Mouse (Mus musculus): ENCODE measurements around the gene Atg14.
"Not testable (repeated sequence)": the region's sequence is repeated elsewhere in the genome, so short reads cannot be mapped to it uniquely, and the experiment has no call there.

The Atg14 gene

DNA sequence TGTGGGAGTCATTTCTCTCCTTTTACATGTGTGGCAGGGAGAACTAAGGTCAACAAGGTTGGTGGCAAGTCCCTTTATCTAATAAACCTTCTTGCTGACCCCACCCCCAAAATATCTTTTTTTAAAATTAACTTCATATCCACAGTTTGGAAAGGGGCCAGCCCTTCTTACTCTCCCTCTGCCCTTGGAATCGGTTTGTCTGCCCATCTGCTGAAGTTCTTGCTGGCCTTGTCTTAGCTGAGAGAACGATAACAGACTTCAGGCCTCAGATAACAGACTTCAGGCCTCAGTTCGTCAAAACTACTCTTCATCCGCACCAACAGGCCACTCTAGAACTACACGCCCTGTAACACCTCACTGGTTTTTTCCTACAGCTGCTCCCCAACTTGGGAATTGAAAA lies 26.2 kb downstream of the Atg14 start:
- DNase-seq (ENCODE audit: low spot score in 2 of 2), result no peak

DNA sequence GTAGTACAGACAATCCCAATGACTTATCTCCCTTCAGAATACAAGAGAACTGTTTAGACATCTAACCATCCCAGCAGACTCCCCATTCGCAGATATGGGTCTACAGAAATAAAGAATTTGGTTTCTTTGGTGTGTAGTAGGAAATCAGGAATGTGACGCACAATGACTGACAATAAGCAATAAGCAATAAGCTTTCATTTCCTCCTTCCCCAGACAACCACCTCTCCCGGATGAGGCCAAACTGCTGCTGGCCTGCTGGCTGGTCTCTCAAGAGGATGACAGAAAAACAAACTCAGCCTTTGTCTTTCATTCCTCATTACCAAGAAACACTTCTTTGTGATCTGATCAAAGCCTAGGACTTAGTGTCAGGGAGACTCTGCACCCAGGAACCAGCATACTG lies 28.2 kb downstream of the Atg14 start:
- no peak for DNase-seq (ENCODE audit: low spot score in 2 of 2)

DNA sequence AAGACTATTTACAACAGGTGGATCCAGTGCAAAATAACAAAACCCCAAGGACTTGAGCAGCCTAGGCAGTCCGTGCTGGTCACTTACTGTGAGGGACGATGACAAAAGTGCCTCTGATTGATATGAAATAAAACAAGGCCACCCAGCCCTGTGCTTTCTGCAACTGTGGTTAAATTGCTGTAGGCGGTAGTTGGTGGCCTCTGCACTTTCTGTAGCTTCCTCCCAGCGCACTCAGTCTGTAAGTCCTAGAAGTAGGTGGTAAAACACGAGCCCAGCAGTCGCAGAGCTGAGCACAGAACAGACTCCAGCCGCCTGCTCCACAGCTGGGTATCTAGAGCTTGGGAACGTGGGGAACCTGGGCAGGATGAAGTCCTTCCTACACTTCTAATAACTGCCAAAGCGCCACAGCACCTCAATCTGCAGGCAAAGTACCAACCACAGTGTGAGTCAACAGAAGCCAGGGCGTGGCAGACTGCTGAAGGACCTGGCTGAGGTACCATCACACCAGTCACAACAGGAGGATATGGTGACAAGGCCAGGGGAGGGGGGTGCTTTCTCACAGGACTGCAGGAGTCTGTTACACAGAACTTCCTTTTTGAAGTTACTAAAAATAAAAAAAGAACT lies 29.0 kb downstream of the Atg14 start:
- DNase-seq (ENCODE audit: low spot score in 2 of 2), result no peak

DNA sequence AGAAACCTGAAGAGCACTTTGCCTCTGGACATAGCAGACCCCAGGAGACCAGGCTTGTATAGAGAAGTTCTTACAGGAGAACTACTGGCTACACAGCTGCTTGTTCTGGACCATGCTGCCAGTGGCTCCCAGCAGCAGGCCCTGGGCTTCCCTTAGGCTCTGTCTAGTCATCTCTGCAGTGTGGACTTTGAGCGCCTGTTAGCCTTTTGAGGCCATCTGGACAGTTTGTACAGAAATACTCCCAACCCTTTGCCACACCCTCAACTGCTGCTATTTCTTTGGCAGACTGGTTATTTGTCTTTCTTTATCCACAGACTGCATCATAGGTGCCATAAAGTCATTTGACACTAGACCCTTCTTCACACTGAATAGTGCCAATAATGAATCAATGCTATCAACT lies 35.4 kb downstream of the Atg14 start:
- DNase-seq (ENCODE audit: low spot score in 2 of 2), result no peak

DNA sequence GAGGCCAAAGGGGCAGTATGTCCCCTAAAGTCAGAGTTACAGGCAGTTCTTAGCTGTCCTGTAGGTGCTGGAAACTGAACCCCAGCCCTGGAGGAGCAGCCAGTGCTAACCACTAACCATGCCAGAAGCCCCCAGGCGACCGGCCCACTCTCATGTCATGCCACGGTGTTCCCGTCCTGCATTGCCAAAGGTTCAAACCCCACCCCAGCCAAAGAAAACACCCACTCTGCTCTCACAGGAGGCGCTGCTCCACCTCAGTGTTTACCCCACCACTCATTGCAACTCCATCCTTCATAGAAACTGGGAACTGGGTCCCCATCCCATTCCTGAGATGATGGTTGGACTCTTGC lies 36.3 kb downstream of the Atg14 start:
- no peak for DNase-seq (ENCODE audit: low spot score in 2 of 2)

DNA sequence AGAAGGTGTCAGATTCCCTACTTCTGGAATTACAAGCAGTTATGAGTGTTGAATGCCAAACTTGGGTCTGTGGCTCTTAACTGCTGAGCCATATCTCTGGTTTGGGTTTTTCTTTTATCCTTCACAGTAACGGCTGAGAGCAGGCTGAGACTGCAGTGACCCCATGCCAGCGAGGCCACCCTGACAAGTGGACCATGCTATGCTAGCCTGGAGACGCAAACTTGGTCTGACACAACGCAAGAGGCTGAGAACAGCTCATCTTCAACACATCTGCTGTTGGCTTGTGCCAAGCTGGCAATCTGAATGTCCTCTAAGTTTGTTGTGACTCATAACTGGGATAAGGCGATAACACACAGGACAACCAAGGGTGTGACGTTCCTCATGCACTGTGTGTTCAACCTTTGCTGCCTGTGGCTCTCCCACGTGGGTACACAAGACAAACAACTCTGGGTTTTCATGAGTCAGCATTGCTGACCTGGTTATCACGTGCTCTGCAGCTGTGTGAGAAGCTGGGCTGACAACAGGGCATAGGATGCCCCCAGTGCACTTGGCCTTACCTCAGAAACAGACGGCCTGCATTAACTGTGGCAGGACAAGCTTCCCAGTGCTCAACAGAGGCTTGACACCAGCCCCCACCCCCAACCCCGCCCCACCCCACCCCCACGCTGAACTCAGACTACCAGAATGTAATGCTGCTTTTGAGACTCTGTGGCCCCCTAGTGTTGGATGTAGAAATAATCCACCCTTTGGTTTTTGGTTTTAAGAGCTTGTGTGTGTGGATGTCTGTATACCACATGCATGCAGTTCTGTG lies 36.9 kb downstream of the Atg14 start:
- DNase-seq (ENCODE audit: low spot score in 2 of 2), result peak in 1 of 2 experiments; percentile 33

DNA sequence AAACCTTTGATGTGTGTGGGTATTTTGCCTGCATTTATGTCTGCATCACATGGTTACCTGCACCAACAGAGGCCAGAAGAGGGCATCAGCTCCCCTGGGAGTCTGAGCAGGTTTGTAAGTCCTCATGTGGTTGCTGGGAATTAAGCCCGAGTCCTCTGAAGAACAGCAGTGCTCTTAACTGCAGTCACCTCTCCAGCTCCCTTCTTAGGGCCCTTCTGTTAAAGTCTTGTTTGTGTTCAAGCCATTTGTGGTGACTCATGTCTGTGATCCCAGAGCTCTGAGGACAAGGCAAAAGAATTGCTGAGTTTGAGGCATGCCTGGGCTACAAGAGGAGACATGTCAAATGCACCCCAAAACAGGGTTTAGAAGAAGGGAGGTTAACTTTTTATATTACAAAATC lies 38.0 kb downstream of the Atg14 start:
- no peak for DNase-seq (ENCODE audit: low spot score in 2 of 2)

DNA sequence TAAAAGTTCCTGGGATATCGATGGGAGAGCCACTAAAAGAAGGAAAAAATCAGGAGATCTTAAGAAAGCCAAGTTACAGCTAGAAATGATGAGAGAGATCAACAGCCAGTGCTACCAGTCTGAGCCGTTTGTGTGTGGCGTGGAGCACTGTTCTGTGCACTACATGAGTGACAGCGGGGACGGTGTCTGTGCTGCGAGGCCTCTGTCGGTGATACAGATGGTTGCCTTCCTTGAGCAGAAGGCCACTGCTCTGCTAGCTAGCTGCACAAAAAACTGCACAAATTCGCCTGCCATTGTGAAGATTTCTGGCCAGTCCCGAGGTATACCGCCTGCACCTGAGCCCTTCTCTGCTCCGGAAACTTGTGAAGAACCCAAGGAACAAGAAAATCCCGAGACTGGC lies 40.9 kb downstream of the Atg14 start:
- not testable (repeated sequence) for DNase-seq (ENCODE audit: low spot score in 2 of 2)

DNA sequence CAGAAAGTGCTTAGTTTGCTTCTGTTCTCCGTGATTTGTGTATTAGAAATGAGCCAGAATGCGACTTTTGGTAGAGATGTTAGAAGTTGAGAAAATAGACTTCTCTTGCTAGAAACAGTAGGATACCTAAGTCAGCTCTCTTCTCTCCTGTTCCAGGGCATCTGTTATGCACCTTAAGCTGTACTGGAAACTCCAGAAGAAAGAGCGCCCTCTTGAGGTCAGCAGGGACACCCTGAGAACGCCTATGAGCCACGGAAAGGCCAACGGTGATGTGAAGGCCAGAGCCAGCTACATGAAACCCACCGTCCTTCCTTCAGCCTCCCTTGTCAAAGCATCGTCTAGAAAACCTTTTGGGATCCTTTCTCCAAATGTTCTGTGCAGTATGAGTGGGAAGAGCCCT lies 41.4 kb downstream of the Atg14 start:
- DNase-seq (ENCODE audit: low spot score in 2 of 2), result peak; percentile 23 to 69

DNA sequence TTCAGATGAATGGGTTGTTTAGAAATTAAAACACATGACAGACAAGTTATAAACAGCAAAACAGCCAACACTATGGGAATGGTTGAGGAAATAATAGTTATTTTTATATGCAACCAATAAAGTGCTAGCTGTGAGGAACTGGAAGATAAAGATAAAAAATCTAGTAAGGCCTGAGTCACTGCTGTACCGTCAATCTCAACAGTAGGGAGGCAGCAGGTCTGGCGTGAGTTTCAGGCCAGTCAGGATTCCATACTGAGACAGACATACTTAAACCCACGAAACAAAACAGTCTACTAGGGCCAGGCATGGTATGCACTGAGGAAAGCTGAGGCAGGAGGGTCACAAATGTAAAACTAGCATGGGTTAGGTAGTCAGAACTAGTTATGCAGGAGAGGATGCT lies 42.2 kb downstream of the Atg14 start:
- DNase-seq (ENCODE audit: low spot score in 2 of 2), result no peak

DNA sequence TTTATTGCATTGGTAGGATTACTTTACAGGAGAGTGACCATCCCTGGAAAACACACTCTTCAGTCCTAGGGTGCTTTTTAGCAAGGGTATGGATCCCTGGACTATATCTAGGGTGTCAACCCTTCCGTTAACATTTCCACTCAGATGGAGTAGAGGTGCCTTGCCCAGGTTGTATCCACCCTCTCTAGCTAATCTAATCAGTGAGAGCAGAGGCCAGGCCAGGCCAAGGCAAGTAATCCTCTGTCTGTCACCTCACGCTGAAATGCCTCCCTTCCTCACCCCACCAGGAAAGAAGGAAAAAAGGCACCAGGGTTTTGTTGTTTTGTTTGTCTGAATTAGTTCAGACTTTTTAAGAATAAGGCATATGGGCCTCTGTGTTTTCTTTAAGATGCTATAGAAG lies 42.6 kb downstream of the Atg14 start:
- no peak for DNase-seq (ENCODE audit: low spot score in 2 of 2)

DNA sequence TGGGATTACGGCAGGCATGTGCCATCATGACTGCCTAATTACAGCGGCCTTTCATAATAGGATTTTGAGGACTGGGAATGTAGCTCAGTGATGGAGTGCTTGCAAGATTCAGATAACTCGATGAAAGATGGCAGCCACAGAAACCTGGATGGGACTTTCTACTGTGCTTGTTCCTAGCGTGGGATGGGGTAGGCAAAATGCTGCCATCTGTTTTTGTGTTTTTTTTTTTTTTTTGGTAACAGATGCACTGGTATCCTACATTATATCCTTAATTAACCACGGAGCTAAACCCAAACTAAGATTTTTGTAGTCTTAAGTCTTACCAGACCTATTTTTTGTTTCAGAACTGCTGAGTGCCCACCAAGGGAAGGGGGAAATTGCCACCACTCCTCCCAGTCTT lies 44.6 kb downstream of the Atg14 start:
- no peak for DNase-seq (ENCODE audit: low spot score in 2 of 2)

DNA sequence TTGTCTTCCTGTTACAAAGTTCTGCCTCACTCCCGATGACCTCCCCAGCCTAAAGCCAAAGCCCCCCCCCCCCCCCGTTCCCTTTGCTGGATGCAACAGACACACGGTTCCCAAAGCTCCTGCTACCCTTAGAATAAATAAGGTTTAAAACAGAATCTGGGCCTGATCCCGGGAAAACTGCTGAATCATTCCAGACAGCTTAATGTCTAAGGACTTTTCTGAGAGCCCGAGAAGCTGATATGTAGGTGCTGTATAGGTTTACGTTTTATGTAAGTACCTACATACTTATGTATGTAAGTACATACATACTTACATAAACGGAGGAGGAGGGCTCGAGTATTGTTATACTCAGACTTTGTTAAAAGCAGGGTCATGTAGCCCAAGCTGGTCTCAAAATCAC lies 45.1 kb downstream of the Atg14 start:
- no peak for DNase-seq (ENCODE audit: low spot score in 2 of 2)

DNA sequence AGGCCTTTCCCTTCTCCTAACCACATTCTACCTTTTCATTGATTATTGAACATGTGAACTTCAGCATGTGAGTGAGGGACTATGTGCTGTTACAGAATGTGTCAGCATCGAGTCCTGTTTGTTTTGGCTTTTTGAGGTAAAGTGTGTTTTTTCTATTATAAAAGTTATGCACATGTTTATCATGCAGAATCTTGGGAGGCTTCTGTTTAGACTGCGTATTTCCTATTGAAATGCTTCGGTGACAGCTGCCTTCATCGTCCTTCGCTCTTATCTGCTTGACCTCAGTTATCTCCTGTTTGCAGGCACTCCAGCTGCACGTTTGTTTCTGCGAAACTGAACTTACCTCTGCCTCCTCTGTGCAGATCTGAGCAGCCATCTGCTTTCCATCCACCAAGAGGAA lies 48.1 kb downstream of the Atg14 start:
- DNase-seq (ENCODE audit: low spot score in 2 of 2), result no peak

DNA sequence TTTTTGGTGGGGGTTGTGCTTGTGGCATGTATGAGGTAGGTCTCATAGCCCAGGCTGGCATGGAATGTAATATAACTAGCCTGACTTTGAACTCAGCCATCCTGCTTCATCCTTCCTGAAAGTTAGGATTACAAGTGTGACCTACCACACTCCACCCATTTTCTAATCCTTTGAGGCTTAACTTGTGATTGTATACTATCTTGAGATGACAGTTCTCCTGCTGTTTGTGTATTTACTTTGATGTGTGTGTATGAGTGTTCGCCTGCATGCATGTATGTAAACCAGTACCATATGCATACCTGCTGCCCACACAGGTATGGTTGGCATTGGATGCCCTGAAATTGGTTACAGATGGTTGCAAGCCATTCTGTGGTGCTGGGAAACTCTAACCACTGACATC lies 48.8 kb downstream of the Atg14 start:
- DNase-seq (ENCODE audit: low spot score in 2 of 2), result no peak

DNA sequence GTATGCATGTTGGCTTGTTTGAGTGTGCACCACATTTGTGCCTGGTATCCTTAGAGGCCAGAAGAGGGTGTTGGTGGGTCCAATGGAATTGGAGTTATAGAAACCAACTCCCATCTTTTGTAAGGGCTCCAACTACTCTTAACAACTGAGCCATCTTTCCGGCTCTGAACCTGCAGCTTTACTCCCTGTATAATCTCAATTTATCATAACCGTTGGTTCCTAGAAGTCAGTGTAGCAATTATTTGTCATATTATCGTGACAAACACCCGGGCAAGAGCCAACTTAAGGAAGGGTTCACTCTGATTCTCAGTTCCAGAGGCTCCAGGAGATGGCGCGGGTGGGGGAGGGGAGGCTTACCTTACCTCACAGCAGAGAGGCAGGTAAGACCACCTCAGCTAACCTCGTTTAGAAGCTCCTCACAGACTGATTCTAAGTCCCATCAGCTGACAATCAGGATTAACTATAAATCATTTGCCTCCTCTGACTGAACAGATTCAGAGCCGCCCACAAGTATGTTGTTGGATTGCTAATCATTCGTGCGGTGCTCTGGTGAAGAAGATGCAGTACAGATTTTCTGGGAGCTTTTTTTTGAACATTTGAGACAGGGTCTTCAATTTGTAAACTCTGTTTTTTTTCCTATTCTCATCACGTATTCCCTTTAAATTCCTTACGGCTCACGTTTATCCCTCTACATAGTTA lies 49.5 kb downstream of the Atg14 start:
- no peak for DNase-seq (ENCODE audit: low spot score in 2 of 2)

DNA sequence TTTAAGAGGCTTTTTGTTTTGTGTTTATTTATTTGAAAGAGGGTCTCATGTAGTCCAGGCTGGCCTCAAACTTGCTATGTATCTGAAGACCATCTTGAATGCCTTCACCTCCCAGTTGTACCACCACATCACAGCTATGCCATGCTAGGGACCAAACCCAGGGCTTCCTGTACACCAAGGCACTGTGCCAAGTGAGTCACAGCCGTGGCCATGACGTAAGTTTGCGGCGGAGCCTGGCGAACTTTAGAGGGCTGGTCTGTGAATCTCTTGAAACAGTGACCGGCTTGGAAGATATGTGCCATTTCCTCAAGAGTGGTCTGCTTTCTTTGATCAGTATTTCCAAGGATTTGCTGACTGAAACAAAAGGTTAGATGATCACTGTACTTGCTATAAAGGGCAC lies 51.8 kb downstream of the Atg14 start:
- DNase-seq (ENCODE audit: low spot score in 2 of 2), result no peak

DNA sequence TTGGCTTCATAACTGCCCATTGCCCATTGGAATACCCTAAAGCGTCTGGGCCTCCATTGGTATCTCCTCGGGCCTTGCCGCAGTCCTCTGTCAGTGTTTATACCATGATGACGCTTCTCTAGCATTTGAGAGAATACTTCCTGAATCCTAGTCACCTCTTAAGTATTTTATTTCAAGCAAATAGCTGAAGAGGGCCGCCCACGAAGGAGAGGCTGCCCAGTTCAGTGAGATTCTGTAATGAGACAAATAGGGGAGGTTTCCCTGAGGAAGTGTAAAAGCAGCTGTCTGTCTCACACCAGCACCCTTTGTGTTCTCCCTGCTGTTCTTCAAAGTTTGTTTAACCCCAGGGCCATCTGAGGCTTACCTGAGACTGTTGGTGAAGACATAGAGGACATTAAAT lies 53.7 kb downstream of the Atg14 start:
- DNase-seq (ENCODE audit: low spot score in 2 of 2), result no peak

DNA sequence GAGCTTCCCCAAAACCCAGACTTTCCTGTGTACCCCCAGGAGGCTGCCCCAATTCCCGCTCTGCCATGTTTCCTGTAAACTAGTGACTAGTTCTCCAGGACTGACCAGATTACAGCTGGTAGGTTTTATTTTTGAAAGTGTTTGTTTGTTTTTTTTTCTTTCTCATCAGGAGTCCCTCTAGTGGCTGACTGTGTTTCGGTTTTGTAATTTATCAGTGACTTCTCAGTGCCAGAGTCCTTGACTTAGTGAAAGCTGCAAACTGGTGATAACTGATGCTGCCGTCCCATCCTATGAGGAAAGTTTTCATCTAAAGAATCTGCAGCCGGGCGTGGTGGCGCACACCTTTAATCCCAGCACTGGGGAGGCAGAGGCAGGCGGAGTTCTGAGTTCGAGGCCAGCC lies 54.8 kb downstream of the Atg14 start:
- DNase-seq (ENCODE audit: low spot score in 2 of 2), result no peak

DNA sequence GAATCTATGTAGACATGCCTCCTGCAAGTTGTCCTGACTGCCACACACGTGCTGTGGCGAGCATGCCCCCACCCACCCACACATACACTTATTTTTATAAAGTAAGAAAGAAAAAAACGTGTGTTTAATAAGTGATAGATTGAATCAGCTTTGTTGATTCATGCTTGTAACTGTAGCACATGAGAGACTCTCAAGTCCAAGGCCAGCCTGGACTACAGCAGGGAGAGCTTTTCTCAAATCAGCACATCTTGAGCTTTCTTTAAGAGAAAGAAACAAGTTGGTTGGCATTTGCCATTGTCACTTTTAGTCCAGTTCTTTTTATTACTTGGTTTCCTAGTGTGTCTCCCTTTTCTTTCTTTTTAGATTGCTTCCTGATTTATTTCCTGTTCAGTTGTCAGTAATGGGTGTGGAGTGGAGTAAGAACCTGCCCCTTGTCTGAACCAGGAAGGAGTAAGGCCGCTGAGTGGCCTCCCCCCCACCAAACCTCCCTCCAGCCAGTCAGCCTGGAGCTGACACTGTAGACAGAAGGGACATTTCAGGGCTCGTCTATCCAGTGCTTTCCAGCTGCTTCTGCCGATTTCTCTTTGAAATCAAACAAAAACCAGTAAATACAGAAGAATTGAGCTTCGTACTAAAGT lies 55.5 kb downstream of the Atg14 start:
- DNase-seq (ENCODE audit: low spot score in 2 of 2), result no peak

DNA sequence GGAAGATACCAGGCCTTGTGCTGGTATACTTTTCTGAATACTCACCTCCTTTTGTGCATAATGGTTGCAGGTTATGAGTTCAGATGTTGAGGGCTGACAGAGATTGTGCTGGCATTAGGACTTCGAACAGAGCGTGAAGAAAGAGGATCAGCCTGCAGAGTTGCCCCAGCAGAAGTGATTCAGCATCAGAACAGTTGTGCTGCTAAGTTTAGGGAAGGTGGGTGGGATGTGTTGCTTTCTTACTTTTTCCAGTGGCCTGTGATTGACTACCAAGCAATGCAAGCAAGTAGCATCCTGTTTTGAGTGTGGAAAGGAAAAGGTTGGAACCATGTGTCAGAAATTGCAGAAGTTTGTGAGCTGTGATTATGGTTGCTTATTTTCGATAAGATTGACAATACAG lies 56.8 kb downstream of the Atg14 start:
- no peak for DNase-seq (ENCODE audit: low spot score in 2 of 2)

DNA sequence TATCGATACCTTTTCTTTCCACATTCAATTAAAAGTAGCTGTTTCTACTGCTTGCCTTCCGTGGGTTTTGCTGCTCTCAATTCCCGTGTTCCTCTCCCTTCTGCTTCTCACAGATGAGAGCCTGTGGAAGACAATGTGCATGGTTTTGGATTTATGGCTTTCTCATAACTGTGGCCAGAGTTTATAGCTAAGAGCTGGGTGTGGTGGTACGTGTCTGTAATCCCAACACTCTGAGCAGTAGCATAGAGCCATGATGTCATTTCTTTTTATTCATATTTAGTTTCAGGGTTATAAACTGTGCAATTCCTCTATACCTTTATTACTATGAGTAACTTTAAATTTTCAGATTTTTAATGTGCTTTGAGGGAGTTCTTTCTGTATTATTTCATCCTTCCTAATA lies 60.2 kb downstream of the Atg14 start:
- no peak for DNase-seq (ENCODE audit: low spot score in 2 of 2)

DNA sequence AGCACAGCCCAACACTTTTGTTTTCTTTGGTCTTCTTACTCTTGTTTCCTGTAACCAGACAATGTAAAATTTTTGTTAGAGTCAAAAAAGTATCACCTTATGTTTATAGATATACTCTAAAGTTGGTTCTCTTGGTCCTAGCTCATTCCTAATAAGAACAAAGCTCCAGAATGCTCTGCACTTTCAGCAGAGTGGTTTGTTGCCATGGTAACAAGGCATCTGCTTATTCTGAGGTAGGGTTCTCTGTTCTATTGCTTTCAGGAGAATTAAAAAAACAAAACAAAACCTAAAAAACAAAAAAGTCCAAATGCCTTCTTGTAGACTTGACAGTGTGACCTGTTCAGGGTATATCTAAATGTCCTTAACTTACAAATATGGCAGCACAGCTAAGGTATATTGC lies 62.4 kb downstream of the Atg14 start:
- no peak for DNase-seq (ENCODE audit: low spot score in 2 of 2)

Measured in thymus, postnatal 10 days (tissue).